Mouse (Mus musculus) c-Kit-positive CD71-negative TER-119-negative erythroid progenitor cells, embryonic 14.5 days (primary cell): ENCODE results near the gene Atp2b2.

Experiments
- DNase-seq: peaks from one replicate; pipeline ENCODE4 v3.0.0-alpha.2; 2013; ENCODE audit warnings: low read depth

Atp2b2 gene

DNA sequence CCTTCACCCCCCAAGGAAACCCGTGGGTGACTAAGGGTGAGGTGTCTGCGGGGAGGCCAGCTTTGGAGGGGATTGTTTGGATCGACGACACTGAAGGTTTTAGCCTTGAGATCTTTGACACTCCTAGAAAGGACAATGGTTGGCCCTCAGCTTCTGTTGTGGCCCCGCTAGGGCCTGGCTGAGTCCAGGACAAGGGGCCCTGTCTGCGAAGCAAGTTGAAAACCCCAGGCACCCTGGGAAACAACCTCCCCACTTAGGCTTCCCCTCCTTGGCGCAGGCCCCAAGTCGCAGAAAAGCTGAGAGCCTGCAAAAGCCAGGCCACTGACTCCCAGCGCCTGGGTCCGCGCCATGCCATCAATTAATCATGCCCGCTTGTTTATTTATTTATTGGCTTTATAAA, at the start of gene Atp2b2:
Gene Atp2b2 (minus strand): TSS at position 282 of the 400 bp plus-strand sequence.
- DNase-seq, result no peak

DNA sequence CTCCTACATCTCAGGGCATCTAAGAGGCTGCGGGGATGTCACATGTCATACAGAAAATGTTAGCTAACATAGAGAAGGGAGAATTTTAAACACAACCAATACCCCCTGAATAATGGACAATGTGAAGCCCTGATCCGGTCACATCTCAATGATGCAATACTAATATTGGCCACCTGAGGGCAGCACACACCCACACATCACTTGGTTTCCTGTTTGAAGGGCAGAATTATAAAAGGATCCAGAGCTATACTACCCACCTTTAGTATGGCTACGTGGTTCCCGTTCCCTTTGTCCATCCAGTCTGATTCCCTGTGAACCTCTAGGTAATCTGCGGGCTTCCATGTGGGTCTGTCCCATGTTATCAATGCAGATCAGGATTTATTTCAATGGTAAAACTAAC, 47.2 kb upstream of the Atp2b2 start:
- peak; percentile 19 for DNase-seq

DNA sequence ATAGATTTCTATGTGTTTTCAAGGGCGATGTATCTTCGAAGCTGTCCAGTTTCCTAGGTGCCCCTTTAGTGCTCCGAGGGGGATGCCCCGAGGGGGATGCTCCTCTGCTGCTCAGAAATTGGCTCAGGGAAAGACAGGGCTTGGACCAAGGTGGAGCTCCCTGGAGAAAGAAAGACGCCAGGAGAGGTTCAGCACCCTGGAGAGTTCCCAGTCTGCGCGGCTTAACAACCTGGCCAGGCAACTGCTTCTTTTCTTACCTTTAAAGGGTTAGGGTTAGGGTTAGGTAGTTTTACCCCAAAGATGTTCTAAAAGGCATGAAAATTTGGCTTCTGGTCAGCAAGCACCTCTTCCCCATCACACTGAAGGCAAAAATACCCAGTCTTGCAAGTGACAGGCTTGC, 44.7 kb upstream of the Atp2b2 start:
- peak; percentile 46 for DNase-seq

DNA sequence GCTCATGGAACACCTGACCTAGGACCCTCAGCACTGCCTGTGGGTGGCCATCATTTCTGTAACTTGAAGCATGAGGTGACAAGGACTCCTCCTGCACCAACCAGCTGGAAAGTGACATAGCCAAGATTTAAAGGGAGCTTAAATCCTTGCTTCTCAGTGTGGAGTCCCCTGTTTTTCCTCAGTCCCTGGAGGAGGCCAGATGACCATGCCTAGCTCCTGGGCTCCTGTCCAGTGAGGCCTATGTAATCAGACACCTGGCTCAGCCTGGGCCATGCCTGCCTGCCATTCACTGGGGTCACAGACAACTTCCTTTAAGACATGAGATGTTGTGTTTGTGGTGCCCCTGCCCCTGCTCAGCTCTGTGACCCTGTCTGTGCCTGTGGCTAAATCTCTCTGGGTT, 36.1 kb upstream of the Atp2b2 start:
- no peak for DNase-seq

DNA sequence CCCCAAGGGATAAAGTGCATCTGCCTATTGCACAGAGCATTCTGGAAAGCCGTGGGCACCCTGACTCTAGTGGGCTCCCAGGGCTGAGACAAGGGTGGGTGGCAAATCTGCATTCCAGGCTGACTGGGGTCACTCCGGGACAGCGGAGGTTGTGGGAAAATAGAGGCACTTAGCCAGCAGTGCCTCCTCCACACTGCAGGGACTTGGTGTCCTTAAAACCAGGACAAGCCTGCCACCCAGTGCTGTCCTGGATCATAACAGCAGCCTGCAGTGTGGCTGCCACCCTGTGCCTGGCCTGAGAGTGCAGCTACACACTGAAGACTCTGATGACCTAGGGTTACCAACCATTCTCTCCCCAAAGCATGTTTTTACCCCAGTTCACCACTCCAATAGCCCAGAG, 34.1 kb upstream of the Atp2b2 start:
- no peak for DNase-seq

DNA sequence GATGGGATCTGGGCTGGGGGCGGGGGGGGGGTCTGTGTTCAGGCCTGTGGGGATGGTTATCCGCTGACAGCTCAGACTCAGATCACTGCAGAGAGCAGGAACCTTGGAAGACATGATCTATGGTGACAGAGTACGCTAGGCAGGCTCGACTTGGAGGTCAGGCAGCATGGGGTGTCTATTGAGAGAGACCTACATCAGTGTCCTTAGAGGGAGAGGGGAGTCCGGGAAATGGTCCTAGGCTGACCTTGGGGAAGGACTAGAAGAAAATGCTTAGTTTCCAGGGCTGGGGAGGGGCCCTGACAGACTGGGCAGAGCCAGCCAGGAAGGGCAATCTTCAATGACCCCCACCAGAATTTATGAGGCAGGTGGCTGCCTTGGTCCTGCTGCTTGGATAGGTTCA, 33.6 kb upstream of the Atp2b2 start:
- DNase-seq, result no peak

DNA sequence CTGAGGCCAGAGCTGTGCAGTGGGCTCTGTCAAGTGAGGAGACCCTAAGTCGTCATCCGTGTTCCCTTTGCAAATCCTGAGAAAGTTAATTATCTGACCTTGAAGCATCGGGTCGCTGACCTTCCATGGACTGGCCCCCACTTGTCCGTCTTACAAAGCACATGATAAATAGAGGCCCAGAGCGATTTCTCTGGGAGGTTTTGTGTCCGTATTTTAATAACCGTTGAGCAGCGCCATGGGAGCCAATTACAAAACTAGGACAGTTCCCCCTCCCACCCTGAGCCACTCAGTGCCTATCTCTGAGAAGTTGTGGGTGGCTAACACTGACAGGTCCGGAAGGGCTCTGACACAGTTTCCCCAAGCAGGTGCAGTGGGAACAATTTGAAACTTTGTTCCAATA, 32.5 kb upstream of the Atp2b2 start:
- no peak for DNase-seq

DNA sequence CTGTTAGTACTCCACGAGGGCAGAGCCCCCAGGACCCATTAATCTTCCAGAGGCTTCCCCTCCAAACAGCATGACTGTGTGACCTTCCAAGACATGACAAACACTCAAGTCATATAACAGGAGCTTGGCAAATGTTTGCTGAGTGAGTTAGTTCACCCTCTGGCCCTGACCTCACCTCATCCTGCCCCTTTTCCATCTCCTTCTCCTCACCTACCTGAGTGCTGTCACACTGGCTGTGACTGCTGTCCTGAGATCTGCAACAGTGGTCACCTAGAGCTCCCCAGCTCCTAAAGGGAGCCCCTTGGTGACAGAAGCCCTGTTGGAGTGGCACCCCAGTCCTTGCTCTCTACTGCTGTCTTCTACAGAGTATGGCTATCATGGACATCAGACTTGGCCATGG, 31.8 kb upstream of the Atp2b2 start:
- DNase-seq, result no peak

DNA sequence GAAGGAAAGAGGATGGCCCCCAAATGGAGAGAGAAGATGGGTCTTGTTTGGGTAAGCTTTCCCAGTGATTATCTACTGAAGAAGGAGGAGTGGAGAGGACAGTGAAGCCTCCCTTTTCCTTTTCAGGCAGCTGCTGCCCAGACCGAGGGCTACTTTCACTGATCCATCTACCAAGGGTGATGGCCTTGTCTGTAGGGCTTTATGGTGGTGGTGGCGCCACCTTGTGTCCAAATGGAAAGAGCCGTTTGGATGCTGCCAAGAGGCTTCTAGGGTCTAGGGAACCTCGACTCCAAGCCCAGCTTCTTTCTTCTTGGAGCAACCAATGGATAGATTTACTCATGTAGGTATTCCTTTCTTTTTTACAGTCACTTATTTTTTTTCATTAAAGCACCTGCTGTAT, 29.2 kb upstream of the Atp2b2 start:
- peak; percentile 16 for DNase-seq

DNA sequence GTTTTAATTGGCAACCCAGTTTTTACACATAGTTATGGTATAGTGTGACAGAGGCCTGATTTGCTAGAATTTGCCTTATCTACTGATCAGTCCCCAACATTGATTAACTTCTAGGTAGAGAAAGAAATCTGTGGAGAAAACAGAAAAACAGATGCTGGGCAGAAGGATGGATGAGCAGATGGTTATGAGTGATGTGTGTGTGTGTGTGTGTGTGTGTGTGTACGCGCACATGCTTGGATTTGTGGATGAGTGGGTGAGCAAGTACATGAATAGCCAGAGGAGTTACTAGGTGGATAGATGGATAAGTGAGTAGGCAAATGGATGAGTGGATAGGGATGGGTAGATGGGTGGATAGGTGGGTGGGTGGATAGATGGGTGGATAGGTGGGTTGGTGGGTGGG, 20.7 kb upstream of the Atp2b2 start:
- no peak for DNase-seq

DNA sequence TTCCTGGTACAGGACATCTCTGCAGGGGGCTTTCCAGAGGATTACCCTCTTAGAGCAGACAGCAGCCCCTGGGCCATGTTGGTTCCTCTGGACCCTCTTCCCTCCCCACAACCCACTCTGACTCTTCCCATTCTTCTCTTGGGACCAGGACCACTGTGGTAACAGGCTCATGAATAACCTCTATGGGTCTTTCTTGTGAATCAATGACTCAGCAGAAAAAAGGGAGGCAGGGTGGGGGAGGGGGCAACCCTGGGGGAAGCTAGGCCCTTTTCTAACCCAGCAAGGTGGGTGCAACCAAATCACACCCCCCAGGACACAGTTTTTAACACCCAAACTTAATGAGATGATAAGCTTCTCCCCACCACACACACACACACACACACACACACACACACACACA, 20.3 kb upstream of the Atp2b2 start:
- DNase-seq, result no peak

DNA sequence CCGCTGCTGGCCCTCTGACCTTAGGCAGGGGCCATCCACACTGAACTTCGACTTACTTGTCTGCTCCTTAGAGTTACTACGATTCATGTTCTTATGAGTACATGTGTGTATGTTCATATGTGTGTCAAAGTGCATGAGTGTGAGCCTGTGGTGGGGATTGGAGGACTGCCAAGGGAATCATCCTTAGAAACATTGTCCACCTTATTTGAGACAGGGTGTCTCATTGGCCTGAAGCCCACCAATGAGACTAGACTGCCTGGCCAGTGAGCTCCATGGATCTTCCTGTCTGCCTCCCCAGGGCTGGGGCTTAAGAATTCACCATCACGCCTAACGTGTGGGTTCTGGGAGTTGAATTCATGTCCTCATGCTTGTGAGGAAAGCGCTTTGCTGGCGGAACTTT, 16.8 kb upstream of the Atp2b2 start:
- DNase-seq, result no peak

DNA sequence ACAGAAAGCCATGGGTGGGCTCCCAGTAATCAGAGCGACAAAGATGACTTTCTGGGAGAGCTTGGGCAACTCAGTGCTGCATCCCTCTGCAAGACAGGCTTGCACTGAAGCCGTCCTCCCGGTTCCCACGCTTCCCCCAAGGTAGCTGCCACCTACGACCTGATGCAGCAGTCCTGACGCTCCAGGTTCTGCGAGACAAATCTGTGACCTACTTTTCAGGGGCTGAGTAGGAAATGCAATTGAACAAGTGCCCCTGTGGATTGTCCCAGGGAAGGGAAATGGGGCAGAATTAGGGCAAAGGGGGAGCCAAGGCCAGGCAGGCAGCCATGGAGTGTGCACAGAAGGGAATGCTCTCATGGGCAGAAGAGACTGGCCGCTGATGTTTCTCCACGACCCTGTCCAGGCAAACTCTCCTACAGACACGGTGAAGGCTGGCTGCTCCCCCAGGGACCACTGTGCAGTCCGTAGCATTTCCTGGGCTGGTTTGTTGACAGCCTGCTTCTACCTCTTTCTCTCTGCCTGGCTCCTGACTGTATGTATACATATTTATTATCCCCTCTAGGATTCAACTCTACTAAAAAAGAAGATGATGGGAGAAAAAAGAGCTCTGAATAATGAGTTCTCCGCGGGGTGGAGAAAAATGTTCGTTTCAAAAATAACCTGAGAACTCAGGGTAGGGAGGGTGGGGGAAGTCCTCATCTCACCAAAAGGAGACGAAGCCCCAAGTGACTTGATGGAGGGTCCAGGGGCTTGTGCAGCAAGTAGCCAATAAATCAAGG, 15.8 kb upstream of the Atp2b2 start:
- no peak for DNase-seq

DNA sequence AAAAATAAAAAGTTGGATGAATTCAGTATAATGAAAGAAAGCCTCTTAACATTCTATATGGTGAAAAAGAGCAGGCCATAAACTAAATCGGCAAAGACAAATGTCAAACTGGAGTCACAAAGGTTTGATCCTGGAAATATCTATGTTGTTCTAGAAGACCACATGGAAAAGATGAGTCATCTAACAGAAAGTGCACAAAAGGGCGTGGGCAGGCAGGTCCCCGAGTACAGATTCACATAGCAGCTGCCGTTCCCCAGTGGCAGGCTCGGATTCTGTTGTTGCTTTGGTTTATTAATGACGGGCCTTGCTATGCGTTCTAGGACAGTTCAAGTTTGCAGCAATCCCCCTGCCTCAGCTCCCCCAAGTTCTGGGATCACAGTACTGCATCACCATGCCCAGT, 12.9 kb upstream of the Atp2b2 start:
- no peak for DNase-seq

DNA sequence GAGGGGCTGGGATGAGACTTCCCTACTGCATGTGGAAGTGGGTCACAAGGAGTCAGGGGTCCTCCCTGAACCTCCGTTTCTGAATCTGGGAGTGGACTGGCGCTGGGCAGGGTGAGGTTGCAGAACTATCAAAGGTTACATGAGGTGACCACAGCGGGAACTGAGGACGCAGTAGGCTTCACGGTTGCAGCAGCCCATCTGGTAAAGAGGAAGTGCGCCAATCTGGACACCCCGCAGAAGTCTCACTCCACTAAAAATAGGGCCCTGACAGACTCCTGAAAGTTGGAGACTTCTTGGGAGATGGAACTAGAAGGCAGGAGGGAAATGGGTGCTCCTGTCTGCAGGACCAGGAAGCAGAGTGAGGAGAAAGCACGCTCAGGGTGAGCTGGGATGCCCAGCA, 2.5 kb upstream of the Atp2b2 start:
- DNase-seq, result no peak

DNA sequence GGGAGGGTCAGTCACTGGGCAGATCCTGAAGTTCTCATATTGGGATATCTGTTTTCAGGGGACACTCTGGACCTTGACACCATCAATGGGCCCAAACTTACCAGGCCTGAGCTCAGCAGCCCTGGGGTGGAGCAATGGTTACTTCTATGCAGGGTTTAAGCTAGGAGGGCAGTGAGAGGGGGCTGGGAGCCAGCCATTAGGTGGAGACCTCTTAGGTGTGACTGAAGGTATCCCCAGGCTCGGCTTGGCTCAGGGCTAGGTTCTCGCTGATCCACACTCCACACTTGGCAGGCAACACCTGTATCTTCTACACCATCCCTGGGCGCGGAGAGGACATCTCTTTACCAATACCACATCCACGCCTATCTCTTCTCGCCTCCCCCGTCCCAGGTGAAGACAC, 423 bp upstream of the Atp2b2 start:
- no peak for DNase-seq

DNA sequence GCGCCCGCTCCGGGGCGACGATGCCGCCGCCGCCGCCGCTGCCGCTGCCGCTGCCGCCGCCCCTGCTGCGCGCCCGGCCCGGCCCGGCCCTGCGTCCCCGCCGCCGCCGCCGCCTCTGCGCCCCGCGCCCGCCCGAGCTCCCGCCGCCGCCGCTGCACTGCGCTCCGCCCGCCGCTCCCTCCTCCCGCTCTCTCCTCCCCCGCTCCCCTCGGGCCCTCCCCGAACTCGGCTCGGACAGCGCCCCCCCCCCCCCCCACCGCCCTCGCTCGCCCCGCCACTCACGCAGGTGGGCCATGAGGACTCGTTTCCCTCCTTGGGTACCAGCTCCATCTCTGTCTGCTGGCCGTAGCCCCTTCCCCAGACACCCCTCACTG, 515 bp downstream of the Atp2b2 start:
- DNase-seq, result no peak

DNA sequence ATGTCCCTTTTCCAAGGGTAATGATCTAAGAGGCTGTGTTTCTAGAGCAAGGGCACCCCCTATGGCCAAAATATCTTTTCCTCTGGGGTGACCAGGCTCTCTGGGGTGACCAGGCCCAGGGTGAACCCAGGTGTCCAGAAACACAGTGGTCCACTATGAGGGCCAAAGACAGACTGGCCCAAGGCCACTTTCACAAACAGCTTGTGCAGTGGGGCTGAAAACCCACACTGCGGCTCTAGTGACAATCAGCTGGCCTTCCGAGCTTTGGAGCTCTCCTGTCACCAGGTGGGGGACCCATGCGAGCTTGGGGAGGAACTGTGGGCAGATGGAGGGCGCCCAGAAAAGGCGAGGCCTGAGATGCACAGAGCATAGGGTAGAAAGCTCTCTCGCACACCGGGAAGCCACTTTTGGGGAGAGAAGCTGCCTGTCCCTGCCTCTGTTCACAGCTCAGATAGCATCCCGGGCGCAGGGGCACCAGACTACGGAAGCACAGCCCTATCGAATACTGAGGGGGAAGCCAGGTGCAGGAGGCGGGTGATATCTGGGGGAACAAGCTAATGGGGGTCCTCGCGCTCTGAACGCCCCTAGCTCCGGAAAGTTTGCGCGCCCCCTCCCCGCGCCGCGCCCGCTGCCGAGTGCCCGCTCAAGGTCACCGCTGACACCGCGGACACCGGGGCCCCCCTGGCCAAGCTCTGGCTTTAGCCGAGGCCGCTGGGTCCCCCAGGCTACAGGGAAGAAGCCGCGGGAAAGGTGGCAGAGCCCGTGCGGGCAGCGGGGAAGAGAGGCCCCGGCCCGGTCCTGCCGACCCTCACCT, 1.1 kb downstream of the Atp2b2 start:
- no peak for DNase-seq

DNA sequence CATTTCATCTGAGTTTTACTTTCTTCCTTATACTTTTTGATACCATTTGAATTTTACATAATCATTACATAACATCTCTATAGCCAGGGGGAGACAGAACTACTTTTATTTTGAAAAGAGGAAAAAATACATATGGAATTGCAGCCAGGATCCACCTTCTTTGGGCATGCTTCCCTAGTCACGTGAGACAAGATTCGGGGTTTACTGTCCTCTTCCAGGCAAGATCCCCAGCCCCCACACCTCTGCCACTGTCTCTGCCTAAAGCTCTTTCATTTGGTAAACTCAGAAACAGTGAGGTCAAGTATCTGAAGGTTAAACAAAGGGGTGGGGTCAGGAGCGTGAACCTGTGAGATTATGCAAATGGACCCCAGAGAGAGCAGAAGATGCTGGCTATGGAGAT, 6.7 kb downstream of the Atp2b2 start:
- DNase-seq, result no peak

DNA sequence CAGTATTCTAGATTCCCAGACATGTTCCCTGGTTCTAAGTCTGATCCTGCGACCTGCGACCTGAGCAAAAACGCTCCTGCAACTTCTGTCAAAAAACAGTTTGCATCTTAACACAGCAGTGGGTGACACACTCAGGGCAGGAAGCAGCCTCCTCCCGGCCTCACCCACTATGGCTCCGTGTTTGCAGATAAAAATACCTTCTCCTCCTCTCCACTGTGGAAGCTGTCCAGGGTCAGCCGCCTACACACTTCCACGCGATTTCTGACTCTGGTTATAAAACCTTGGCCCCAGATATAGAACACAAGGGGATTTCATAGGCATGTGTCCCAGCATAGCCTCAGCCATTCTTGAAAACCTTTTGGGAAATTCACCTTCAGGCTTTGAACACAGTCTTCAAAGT, 9.6 kb downstream of the Atp2b2 start:
- no peak for DNase-seq

DNA sequence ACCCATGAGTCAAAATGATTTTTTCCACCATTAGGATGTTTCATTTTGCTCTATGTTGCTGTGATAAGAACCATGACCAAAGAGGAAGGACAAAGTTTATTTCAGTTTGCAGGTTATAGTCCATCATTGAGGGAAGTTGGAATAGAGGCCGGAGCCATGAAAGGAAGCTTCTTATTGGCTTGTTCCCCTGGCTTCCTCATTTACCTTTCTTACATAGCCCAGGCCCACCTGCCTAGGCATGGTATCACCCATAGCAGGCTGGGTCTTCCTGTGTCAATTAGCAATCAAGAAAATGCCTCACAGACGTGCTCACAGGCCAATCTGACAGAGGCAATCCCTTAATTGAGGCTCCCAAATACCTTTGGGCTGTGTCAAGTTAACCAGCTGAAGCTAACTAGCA, 18.6 kb downstream of the Atp2b2 start:
- DNase-seq, result no peak

DNA sequence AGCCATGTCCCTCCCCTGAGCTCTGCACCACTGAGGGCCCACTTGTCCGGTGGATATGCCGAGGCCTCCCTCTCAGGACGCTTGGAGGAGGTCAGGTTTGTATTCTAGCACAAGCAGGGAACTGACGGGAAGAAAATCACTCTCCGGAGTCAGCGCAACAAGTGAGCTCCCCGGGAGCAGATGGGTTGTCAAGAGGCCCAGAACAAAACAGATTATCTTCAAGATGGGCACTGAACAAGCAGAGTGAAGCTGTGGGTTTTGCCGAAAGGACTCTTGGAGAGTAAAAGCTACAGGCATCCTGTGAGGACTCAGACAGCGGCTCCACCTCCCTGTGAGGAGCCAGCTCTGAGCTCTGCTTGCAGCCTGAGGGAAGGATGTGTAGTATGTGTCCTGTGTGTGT, 20.3 kb downstream of the Atp2b2 start:
- no peak for DNase-seq

DNA sequence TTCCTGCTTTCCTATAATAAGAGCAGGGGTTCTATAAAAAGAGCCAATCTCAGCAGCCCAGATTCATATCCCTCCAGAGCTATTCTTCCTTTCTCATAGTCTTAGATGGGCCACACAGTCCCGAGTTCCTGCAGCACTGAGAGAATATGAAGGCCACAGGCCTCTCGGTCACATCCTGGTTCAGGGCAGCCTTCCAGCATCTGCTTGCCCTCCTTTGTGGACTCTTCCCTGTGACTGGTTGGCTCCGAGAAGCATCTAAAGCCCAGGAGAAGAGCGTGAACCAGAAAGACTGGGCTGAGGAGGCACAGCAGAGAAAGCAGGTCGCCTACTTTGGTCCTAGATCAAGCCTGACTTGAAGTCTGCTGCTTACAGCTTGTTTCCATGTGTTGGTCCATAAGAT, 28.6 kb downstream of the Atp2b2 start:
- no peak for DNase-seq

DNA sequence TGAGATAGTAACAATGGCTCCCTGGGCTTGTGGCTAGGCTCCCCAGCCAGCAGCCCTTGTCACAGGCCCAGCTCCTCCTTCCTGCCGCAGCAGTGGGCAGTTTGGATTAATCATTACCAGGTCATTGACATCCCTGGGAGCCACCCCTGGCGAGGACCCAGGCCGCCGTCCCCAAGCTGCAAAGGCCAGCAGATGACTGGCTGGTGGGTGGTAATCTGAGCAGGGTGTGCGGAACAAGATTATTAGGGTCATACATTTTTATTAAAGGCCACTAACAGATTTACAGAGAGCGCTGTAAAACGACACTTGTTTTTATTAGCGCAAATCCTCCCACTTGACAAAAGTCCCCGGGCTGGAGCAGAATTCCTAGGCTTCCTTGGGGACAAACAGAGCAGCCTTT, 29.6 kb downstream of the Atp2b2 start:
- DNase-seq, result no peak
